Mouse (Mus musculus): ENCODE data around the gene Pla2g2f. TPM values are rescaled to one million over a fixed set of nuclear protein-coding genes. Genes with fewer than 3 reads are reported as not detected.
A peak's percentile ranks its signal among the peaks of the same experiment; 100 is the strongest.

The Pla2g2f gene
- polyA plus RNA-seq, 1 experiment from 2014 or later: 0.08 TPM

DNA sequence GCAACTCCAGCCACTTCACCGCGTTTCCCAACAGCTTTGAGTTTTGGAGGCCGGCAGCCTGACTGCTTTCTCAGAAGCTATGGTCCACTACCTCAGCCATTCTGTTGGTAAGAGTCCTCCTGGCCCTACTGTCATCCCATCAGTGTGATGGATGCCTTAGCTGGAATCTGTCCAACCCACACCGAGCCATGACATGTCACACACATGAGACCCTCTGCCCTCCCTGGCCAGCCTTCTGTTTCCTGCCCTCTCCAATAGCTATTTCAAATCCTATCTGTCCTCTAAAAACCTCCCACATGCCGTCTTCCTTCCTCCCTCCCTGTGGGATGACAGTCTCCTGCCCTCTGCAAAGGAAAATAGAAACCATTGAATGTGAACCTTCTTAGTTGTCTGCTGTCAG is 31.7 kb downstream of the Pla2g2f start:
- Histone ChIP-seq H3K4me2 (replicated peaks) (peak overlapping the region; percentile 61; the same call in 1 of the 2 replicates), H3K27ac (no peak overlapping the region), H3K9ac (no peak overlapping the region), H3K9me3 (no peaks in the 10 kb centered on the region), H3K4me1 (peaks cover 16% of the 10 kb centered on the region), H3K36me3 (no peaks in the 10 kb centered on the region), H3K4me3 (no peak overlapping the region), H3K27me3 (replicated peaks) (no peaks in the 10 kb centered on the region)
- ATAC-seq (ENCODE audit: low FRiP score, low read depth): no peak
- 84% methylated on average over 5 of the region's 5 CpGs for WGBS

DNA sequence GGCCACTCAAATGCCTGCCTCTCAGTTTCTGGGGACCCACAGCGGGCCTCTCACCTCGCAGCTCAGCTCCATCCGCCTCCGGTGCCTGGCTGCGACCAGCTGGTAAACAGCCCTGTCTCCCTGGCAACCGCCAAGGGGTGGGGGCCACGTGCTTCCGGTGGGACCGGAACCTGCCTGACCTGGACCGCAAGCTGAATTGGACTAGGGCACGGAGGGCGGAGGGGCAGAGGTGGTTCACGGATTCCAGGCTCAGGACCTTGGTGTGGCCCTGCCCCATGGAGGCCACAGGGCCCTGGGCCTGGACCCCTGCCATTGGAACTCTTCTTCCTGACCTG is 32.3 kb downstream of the Pla2g2f start:
- Histone ChIP-seq H3K27ac (no peak overlapping the region), H3K4me2 (replicated peaks) (peak overlapping the region; percentile 61), H3K27me3 (replicated peaks) (no peaks in the 10 kb centered on the region), H3K36me3 (no peaks in the 10 kb centered on the region), H3K9me3 (no peaks in the 10 kb centered on the region), H3K4me3 (peak overlapping the region; percentile 31), H3K9ac (peak overlapping the region; percentile 43), H3K4me1 (peaks cover 16% of the 10 kb centered on the region)
- 5% methylated on average over 13 of the region's 13 CpGs for WGBS
- peak; percentile 80 for ATAC-seq (ENCODE audit: low FRiP score, low read depth)

DNA sequence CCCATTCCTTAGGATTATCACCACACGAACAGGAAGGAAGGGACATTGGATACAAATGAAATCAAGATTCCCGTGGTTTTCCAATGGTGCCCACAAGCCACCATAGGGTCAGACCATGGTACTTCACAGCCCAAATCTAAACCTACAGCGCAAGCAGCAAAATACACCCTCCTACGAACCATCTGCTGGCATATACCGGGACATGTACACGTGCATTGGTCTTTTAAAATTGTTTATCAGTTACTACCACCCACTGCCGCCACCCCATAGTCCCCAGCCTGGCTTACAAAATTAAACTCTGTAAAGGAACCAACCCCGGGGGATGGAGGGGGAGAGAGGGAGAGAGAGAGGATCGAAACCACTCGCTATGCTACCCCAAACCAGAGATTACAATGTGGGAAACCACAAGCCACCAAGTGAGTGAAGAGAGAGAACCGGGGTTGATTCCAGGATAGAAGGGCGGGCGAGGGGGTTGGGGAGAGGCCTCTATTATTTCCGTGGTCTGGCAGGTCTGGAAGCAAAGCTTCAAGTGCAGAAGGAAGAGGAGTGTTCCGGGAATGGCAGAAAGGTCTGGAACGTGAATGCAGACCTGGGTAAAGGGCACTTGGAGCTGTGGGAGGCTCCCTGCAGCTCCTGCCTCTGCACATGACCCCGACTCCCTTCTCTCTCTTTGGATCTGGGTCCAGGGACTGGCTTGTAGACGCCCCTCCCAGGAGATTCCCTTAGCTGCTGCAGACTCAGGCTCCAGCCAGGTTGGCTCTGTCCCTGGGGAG is 32.9 kb downstream of the Pla2g2f start, which contains the start of gene Pla2g2c:
Gene Pla2g2c (plus strand): TSS at position 439 of the 773 bp plus-strand sequence.
- ATAC-seq (ENCODE audit: low FRiP score, low read depth): no peak; the same call in 1 of the 2 replicates
- peak within 1 kb of the TSS; percentile 31 for H3K4me3 ChIP-seq
- H3K9me3 ChIP-seq: no peaks in the 10 kb centered on the region
- peak within 1 kb of the TSS; percentile 61 for H3K4me2 ChIP-seq (replicated peaks)
- WGBS: 56% methylated on average over 18 of the region's 18 CpGs
- H3K4me1 ChIP-seq: peaks cover 16% of the 10 kb centered on the region
- H3K27ac ChIP-seq: no peak within 1 kb of the TSS
- H3K27me3 ChIP-seq (replicated peaks): no peaks in the 10 kb centered on the region
- no peaks in the 10 kb centered on the region for H3K36me3 ChIP-seq
- peak within 1 kb of the TSS; percentile 43 for H3K9ac ChIP-seq

GRCm38 (mm10) chr4:138723493-138724281 is 33.7 kb downstream of the Pla2g2f start:
- 0 out of 2 replicates have a peak overlapping the region, but pooled peaks have one; percentile 61 for H3K4me2 ChIP-seq (replicated peaks)

DNA sequence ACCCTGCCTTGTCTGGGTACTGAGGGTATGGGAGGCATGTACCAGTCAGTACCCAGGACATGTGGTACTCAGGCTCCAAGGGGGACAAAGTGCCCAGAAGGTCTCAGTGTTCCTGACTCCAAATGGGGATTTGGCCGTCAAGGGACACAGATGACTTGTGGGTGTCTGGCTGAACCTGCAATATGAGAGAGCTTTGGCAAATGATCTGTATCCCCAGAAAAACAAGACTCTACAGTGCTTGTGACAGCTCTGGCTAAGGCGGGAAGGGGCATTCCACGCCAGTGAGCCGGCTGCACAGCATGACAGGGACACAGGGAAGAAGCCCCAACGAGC is 38.2 kb downstream of the Pla2g2f start:
- no peak overlapping the region for H3K27ac ChIP-seq
- ATAC-seq (ENCODE audit: low FRiP score, low read depth): no peak
- H3K9me3 ChIP-seq: no peaks in the 10 kb centered on the region
- H3K9ac ChIP-seq: no peak overlapping the region
- no peak overlapping the region for H3K4me2 ChIP-seq (replicated peaks)
- peaks cover 5% of the 10 kb centered on the region for H3K4me1 ChIP-seq
- 84% methylated on average over 5 of the region's 5 CpGs for WGBS
- no peaks in the 10 kb centered on the region for H3K36me3 ChIP-seq
- no peaks in the 10 kb centered on the region for H3K27me3 ChIP-seq (replicated peaks)
- no peak overlapping the region for H3K4me3 ChIP-seq

More at GRCm38 (mm10) chr4:138723493-138724281, 33.7 kb downstream of the Pla2g2f start:
- Histone ChIP-seq H3K36me3 (no peaks in the 10 kb centered on the region), H3K27me3 (replicated peaks) (no peaks in the 10 kb centered on the region), H3K9ac (no peak overlapping the region), H3K27ac (no peak overlapping the region), H3K4me1 (peaks cover 16% of the 10 kb centered on the region), H3K4me3 (no peak overlapping the region), H3K9me3 (no peaks in the 10 kb centered on the region)
- WGBS: 70% methylated on average over 15 of the region's 15 CpGs
- ATAC-seq (ENCODE audit: low FRiP score, low read depth): no peak

DNA sequence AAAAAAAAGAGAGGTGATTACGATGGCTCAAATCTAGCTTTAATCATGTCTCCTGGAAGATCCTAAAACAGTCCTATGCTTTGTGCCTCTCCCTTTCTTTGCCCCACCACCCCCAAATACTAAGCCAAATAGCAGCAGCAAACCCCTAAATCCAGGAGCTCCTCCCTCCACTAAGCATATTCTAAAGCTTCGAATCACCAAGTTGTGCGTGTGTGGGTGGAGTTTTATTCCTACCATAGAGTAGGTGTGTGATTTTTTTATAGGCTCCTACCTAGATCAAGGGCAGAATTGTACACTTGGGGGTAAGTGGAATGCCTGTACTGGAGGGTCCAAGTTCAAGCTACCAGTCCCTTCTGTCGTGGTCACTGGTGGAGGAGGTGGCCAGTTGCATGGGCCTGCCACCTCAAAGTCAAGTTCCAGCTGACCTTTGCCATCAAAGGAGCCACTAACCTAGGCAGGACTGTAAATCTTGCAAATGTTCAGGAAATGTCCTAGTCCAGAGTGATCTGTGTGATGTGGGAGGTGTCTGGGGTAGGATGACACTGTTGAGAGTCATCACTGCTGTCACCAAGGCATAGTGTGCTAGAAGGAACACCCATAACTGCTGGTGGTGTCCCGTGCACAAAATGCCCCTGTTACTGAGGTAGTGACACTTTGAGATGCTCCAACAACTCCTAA is 38.7 kb downstream of the Pla2g2f start:
- WGBS: 77% methylated on average over 5 of the region's 5 CpGs
- no peak overlapping the region for H3K9ac ChIP-seq

GRCm38 (mm10) chr4:138716697-138717096 is 40.7 kb downstream of the Pla2g2f start:
- ATAC-seq (ENCODE audit: low FRiP score, low read depth): no peak
- H3K9ac ChIP-seq: no peak overlapping the region
- no peak overlapping the region for H3K4me2 ChIP-seq (replicated peaks)
- H3K9me3 ChIP-seq: no peaks in the 10 kb centered on the region
- H3K4me3 ChIP-seq: no peak overlapping the region
- no peak overlapping the region for H3K27ac ChIP-seq
- no peaks in the 10 kb centered on the region for H3K4me1 ChIP-seq
- 87% methylated on average over 9 of the region's 9 CpGs for WGBS
- no peaks in the 10 kb centered on the region for H3K27me3 ChIP-seq (replicated peaks)
- no peaks in the 10 kb centered on the region for H3K36me3 ChIP-seq

More for the DNA sequence above, 38.7 kb downstream of the Pla2g2f start:
- no peak overlapping the region for H3K4me3 ChIP-seq
- H3K27ac ChIP-seq: no peak overlapping the region
- no peak for ATAC-seq (ENCODE audit: low FRiP score, low read depth)
- no peaks in the 10 kb centered on the region; the same call in 1 of the 2 replicates for H3K4me1 ChIP-seq
- no peaks in the 10 kb centered on the region for H3K27me3 ChIP-seq (replicated peaks)
- no peaks in the 10 kb centered on the region for H3K36me3 ChIP-seq
- no peak overlapping the region for H3K4me2 ChIP-seq (replicated peaks)
- no peaks in the 10 kb centered on the region for H3K9me3 ChIP-seq

DNA sequence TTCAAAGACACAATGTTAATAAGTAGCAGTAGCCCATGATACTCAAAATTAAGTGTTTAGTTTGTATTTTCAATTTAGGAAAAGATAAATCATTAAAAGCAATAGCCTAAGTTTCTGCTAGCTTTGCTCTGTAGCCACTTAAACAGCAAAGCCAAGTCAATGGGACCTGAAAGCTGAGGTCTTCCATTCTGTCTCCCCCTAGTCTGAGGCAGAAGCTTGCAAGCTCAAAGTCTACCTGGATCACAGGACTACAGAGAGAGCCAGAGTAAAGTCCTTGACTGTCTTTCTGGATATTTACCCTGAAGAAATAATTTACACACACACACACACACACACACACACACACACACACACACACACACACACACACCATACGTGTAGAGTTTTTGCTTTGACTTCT is 43.2 kb downstream of the Pla2g2f start:
- Histone ChIP-seq H3K27me3 (replicated peaks) (no peaks in the 10 kb centered on the region), H3K4me3 (no peak overlapping the region), H3K27ac (no peak overlapping the region), H3K9me3 (no peaks in the 10 kb centered on the region), H3K4me1 (no peaks in the 10 kb centered on the region), H3K36me3 (no peaks in the 10 kb centered on the region), H3K9ac (no peak overlapping the region), H3K4me2 (replicated peaks) (no peak overlapping the region)
- 87% methylated on average over 1 of the region's 1 CpGs for WGBS
- ATAC-seq (ENCODE audit: low FRiP score, low read depth): no peak

DNA sequence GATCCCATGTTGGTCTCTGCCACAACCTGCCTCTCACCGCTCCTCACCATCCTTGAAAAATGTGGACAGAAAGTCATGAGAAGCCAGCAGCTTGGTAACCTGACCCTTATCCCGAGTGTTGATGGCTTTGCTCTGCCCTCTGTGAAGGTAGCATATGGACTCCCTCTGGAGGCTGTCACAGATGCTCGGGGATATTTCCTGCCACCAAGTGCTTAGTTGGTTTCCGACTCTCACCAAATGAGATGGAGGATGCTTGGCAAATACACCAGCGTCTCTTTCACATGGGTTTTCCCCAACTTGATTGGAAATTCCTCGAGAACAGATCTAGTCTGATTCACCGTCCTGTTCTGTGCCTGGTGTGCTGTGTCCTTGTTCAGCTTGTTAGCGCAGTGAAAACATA is 44.8 kb downstream of the Pla2g2f start:
- Histone ChIP-seq H3K4me1 (no peaks in the 10 kb centered on the region), H3K9ac (no peak overlapping the region), H3K27ac (no peak overlapping the region), H3K4me3 (no peak overlapping the region), H3K27me3 (replicated peaks) (no peaks in the 10 kb centered on the region), H3K36me3 (no peaks in the 10 kb centered on the region), H3K4me2 (replicated peaks) (no peak overlapping the region), H3K9me3 (no peaks in the 10 kb centered on the region)
- ATAC-seq (ENCODE audit: low FRiP score, low read depth): no peak
- 85% methylated on average over 8 of the region's 8 CpGs for WGBS

DNA sequence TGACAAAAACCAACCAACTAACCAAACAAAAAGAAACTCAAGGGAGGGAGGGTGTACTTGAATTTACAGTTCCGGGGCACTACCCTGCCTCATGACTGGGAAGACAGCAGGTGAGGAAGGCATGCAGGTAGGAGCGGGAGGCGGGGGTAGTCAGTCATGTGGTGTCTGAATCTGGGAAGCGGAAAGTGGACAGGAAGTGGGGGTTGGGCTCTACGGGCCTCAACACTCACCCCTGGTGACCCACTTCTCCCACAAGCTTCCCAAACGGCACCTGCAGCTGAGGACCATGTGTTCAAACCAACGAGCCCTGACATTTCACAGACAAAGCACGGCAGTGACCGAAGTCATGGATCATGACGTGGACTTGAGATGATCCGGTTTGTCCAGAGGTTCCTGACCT is 45.3 kb downstream of the Pla2g2f start:
- Histone ChIP-seq H3K27me3 (replicated peaks) (no peaks in the 10 kb centered on the region), H3K9me3 (no peaks in the 10 kb centered on the region), H3K27ac (no peak overlapping the region), H3K36me3 (no peaks in the 10 kb centered on the region), H3K4me1 (no peaks in the 10 kb centered on the region), H3K4me2 (replicated peaks) (no peak overlapping the region), H3K9ac (no peak overlapping the region), H3K4me3 (no peak overlapping the region)
- ATAC-seq (ENCODE audit: low FRiP score, low read depth): no peak
- WGBS: 87% methylated on average over 11 of the region's 11 CpGs

DNA sequence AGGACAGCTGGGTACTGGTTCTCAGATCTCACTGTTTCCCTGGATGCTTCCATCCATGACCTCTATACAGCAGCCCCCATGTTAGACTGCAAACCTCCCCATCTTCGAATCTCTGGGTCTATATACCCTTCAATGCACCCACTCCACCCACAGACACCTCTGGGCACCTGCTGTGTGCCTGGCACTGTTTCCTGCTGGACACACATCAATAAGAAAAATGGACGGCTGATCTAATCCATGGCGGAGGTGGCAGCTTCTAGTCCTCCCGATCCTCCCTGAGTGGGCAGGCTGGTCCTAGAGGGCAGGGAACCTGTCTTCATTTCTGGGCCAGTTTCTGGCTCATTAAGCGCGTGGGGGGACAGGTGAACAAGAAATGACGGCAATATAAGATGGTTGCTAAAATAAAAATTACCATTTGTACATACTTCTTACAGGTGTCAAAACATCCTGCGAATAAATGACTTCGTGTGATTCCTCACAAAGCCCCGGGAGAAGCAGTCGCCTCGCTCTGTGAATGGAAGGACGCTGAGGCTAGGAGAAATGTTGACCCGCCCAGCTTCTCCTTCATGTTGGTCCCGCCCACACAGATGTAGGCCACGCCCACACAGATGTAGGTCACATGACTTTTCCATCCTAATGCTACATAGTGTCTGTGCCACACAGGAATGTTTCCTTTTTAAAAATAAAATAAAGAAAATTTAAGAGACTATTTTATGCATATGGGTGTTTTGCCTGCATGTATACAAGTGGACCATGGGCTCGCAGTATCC is 46.2 kb downstream of the Pla2g2f start:
- Histone ChIP-seq H3K27me3 (replicated peaks) (no peaks in the 10 kb centered on the region), H3K4me2 (replicated peaks) (no peak overlapping the region), H3K27ac (no peak overlapping the region), H3K9ac (no peak overlapping the region), H3K4me1 (no peaks in the 10 kb centered on the region), H3K9me3 (no peaks in the 10 kb centered on the region), H3K36me3 (no peaks in the 10 kb centered on the region), H3K4me3 (no peak overlapping the region)
- 69% methylated on average over 17 of the region's 17 CpGs for WGBS
- ATAC-seq (ENCODE audit: low FRiP score, low read depth): no peak

GRCm38 (mm10) chr4:138710633-138711032 is 46.8 kb downstream of the Pla2g2f start:
- Histone ChIP-seq H3K36me3 (no peaks in the 10 kb centered on the region), H3K4me3 (no peak overlapping the region), H3K27me3 (replicated peaks) (no peaks in the 10 kb centered on the region), H3K27ac (no peak overlapping the region), H3K4me1 (no peaks in the 10 kb centered on the region), H3K4me2 (replicated peaks) (no peak overlapping the region), H3K9ac (no peak overlapping the region), H3K9me3 (no peaks in the 10 kb centered on the region)
- 88% methylated on average over 11 of the region's 11 CpGs for WGBS
- ATAC-seq (ENCODE audit: low FRiP score, low read depth): no peak
